Mouse (Mus musculus) cerebellum, postnatal 4 days (tissue): ENCODE measurements at regions not wholly inside any gene's neighbourhood (a gene's known extent, or its start where the extent isn't known, plus 50 kb on each side); places are given as distances from the start of the nearest gene placed in this dataset.

Experiments
- DNase-seq, 2 experiments: peaks; one replicate each; pipeline ENCODE4 v3.0.0; 2022; ENCODE audit warnings: low spot score in 2 of 2, mixed read lengths in 1 of 2

DNA sequence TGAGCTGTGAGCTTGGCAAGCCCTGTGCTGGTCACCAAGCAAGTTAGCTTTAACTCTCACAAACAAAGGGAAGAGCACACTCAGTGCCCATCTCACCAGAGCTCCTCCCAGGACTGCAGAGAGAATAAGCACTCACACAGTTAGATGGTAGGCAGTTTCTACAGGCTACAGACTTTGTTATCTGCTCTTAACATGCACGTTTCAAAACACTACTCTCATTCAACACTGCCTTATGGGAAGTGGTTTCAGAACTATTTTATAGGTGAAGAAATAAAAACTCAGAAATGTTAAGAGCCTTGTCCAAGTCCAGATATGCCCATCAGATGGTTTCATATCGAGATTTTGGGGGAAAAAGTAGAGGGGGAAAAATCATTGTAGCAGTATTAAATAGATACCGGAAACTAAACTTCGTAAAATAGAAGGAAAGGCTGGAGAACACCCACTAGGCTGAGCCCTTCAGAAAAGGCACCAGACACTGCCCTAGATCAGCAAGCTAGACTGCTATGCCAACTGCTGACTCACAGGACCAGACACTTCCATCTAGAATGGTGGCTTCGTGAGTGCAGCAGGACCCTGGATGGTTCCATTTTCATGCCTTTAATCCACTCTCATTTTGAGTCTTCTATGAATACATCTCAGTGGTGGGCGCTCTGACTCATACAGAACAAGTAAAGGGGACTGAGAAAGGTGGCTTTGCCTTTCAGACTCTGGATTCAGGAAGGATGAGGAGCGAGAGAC lies 51.3 kb upstream of the Serbp1 start:
- DNase-seq, result no peak

DNA sequence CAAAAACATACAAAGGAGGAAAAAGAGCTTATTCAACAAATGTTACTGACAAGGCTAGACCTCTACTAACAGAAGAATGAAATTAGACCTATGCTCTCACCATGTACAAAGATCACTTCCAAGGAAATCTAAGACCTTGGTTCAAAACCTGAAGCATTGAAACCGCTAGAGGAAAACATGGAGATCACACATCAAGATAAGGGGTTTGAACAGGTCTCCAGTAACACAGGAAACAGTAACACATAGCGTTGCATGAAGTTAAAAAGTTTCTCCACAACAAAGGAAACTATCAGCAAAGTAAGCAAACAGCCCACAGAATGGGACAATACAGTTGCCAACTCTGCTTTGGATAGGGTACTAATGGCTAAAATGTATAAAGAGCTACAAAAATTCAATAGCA lies 53.3 kb upstream of the Serbp1 start:
- no peak for DNase-seq

DNA sequence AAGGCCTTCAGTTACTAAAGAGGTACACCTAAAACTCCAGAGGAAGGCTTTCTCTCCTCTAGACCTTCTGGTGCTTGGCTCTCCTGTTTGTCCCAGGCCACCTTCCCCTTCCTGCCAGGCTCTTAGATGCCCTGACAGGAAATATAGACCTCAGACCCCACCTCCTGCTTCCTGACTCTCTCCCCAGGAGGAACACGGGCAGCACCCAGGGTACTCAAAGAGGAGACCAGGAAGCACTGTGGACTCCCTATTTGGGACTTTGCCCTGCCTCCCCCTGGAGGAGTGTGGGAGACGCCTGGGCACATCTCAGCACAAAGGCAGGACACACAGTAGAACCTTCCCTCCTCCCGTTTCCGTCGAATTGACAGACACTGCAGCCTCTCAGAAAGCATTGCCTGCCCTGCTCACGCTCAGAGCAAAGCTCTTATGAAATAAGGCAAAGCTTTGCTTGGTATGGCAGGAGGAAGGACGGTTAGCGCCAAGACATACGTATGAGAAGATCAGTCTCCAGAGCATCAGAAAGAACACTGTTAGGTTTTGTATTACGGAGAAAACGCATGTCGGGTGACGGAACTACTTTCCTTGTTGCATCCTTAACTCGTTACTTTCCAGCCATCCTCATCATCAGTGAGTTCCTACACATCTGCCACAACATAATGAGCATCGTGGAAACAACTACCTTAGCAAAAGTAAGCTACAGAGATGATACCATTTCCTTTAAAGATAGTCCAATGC lies 54.3 kb upstream of the Serbp1 start:
- DNase-seq, result no peak

DNA sequence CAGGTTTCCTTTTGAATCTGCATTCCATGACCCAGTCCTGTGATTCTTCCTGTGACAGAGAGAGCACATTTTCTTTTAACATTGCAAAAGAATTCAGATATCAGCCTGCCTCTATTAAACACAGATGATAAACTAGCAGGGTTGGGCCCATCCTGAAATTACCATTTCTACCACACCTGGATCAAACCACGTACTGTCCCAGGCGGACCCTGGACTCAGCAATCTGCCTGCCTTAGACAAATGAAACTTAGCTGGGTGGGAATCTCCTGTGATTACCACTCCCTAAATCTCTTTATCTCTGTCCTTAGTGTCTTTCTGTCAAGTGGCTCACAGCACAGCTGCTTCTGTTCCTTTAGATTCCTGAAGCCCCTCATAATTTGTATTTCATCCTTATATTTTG lies 55.5 kb upstream of the Serbp1 start:
- no peak for DNase-seq

DNA sequence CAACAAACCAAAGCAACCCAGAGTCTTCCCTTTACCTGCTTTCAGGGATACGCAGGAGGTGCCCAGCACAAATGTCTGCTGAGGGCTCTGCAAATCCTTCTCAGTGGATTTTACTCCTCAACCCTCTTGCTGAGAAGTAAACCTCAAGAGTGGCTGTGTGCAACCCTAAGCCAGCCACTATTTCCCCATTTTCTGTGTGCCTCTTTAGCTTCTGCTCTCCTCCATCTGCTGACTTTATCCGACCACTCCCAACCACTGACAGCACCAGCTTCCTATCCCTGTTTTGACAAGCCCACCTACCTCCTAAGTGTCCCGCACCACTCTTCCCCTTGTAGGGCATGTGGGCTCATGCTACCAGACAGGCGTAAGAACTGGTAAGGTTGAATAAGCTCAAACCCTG lies 56.5 kb upstream of the Serbp1 start:
- no peak for DNase-seq

DNA sequence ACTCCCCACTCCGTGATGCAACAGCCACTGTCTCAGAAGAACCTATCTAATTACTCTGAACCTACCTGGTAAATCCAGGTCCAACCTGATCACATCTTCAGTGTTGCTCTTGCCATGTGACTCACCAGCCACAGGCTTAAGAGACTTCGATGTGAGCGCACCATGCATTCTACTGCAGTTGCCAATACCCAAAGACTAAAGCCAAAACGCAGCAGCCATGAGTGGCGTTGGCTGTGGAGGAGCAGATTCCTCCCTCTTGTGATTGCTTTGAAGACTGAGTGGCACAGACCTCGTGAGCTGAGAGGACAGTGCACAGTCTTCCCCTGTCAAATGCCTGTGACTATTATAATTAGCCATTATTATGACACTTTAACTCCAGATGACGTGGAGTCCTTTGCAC lies 58.6 kb upstream of the Serbp1 start:
- no peak for DNase-seq

DNA sequence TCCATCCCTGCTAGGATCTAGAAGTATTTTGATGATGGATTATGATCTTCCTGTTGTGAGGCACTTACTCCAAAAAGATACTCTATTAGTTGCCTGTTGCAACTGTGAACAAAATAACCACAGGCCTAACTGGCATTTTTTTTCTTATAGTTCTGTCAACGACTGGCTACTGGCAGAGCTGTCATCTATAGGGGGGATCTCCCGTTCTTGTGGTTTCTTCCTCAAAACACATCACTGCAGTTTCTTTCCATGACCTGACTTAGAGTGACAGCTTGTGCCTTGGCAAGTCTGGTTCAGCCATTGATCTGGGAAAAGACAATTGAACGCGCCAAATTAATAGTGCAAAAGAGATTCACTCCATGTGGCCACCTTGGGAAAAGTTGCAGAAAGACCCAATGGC lies 59.4 kb upstream of the Serbp1 start:
- DNase-seq, result no peak

DNA sequence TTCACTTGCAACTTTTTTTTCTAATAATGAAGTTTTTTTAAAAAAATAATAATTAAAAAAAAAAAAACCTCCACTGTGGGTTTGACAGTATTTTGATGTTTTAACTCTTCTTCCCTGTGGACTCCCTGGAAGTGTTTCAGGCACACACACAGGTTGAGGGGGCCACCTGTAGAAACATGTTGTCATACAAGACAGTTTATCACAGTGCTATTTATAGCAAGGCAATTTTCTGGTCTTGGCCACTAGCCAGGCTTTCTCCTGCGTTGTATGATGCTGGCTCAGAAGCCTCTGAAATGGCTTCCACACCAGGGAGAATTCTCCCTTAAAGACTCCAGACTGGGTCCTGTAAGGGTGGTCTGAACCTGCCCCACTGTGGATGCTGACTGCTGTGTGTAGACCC lies 59.9 kb upstream of the Serbp1 start:
- peak in 1 of 2 experiments; percentile 27 for DNase-seq

DNA sequence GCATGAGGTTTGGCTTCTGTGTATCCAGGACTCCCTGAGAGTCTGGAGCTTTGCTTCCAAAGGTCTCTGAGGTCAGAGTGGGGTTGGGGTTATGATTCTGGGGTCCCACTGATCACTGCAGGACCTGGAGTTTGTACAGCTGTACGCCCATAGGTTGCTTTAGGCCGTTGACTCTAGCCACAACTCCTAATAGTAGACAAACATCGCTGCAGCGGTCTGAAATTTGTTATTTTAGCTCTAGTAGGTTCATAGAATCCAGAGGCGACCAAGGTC lies 67.4 kb upstream of the Serbp1 start:
- no peak for DNase-seq

DNA sequence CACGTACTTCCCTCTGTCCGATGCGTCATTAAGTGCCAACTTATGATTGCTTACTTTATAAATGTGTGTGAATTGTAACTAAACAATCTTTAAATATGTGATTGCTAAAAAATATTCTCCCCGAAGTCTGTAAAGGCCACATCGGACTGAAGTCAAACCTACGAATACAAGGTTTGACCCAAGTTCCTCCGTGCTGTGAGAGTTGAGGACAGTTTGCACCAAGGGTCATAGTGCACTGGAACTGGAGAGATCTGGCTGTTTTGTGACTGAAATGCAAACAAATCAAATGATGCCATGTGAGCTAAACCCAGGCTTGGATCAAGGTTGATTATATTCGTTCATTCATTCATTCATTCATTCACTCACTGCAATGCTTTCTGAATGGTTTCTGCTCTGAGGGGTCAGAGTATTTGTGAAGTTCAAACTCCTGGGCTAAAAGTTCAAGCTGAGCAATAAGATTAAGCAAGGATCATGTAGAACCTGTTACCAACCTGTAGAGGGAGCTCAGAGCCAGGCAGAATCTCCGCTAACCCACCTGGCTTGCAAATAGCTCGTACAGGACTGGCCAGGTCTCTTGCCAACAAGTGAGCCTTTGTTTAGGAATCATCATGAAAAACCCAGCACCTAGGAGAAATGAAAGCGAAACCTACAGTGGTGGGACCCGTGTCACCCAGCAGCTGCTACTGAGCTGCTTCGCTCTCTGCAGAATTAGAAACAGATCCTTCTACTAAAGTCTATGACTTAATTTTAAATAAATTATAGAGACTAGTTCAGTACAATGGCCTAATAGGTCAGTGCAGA lies 67.9 kb upstream of the Serbp1 start:
- peak in 1 of 2 experiments; percentile 40 for DNase-seq

DNA sequence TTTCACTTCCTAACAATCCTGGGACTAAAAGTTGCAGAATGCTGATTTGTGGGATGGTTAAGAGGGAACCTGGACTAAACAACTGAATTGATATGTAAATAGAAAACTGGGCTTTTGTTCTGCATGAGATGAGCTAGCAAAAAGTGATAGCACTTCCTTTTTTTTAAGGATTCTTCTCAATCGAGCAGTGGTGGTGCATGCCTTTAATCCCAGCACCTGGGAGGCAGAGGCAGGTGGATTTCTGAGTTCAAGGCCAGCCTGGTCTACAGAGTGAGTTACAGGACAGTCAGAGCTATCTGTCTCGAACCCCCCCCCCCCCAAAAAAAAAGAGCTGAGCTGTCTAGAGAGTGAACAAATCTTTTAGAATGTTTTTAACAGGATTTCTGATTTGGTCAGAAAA lies 69.2 kb upstream of the Serbp1 start:
- DNase-seq, result no peak

DNA sequence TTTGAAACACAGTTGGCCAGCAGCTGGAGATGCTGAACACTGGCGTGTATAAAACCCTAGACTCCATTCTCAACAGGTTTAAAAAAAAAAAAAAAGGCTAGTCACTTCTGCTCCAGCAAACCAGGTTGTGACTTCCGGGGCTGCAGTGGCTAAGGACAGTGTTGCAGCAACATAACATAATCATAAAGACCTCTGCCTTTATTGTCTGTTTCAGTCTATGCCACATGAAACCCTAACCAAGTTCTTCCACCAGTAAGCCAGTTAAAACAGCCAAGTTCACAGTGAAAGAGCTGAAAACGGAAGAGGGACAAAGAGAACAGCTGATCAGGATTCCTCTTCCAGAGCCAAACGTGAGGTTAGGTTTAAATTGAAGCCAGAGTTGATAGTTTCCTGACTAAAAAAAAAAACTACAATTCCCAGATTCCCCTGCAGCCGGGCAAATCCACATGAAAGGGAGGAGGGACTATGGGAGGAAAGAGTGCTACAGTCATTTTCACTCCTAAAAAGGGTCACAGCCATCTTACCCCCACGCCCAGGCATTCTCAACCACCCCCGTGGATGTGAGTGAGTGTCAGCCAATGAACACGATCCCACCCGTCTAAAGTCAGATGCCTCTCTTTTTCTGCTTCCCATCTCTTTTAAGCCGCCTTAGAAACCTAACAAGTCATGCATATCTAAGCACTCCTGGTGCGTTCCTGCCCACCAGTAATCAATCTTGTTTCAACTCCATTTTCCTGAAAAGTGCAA lies 69.8 kb upstream of the Serbp1 start:
- peak in 1 of 2 experiments; percentile 31 for DNase-seq

DNA sequence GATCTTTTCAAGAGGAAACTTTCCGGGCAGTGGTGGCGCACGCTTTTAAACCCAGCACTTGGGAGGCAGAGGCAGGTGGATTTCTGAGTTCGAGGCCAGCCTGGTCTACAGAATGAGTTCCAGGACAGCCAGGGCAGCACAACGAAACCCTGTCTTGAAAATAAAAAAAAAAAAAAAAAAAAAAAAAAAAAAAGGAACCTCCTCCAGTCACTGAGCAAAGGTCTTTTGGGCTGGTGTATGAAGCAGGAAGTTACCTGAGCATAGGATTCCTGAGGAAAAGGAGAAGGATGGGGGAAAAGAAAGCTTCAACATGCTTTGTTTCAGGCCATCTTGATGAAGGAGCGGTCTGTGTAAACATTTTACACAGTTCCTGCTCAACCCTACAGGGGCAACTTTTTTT lies 72.9 kb upstream of the Serbp1 start:
- DNase-seq, result no peak

DNA sequence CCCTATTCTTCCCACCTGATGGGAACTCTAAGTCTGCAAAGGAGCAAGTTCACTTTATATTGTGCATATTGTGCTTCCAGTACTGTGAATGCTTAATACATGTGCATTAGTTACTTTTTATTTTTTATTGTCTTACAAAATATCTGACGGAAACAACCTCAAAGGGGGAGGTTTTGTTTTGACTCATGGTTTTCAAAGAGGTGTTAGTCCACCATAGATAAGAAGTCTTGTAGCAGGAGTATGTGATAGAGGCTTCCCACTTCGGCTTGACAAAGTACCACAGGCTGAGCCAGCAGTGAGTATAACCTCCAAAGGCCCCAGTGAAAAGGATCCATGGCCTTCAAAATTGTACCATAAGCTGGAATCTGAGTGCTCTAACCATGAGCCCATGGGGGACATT lies 74.0 kb upstream of the Serbp1 start:
- DNase-seq, result no peak

DNA sequence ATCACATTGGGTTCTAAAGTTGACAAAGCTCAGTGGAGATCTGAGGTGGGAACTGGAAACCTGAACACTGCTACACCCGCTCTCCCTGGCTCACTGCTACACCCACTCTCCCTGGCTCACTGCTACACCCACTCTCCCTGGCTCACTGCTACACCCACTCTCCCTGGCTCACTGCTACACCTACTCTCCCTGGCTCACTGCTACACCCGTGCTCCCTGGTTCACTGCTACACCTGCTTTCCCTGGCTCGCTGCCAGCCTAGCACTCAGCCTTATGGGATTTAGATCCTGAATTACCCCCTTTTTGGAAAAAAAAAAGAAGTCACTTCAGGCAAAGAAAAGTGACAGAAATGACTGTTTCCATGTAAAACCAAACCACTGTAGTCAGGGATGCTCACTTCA lies 75.2 kb upstream of the Serbp1 start:
- no peak for DNase-seq

DNA sequence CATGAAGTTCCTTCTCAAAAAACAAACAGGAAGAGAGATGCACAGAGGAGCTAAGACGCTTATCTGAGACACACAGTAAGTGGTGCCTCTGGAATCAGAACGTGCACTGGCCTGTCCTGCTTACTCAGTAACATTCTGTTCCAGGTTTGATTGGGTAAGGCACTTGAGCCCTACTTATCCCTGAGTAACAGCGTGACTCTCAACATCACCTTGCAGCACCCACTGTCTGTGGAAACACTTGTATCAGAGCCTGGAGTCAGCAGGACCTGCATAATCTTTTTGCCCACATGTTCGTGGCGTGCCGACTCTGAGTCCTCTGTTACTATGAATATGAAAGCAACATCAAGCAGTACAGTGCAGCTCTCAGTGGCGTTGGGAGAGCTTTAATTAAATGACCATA lies 76.4 kb upstream of the Serbp1 start:
- no peak for DNase-seq

DNA sequence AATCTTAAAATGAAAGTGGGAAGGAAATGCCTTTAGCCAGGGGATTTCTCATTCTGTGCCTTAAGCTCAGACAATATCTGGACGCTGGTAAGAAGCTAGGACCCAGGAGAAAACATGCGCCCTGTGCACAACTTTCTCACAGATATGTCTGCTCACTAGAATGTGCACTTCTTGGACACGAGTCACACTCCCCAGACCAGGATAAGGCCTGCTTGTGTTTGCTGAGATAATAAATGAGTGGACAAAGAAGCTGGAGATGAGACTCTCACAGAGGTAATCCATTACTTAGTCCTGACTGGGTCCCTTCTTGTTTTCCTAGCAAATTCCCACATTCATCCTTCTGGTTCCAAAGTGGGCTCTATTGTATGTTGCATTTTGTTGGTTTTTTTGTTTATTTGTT lies 77.4 kb upstream of the Serbp1 start:
- no peak for DNase-seq

DNA sequence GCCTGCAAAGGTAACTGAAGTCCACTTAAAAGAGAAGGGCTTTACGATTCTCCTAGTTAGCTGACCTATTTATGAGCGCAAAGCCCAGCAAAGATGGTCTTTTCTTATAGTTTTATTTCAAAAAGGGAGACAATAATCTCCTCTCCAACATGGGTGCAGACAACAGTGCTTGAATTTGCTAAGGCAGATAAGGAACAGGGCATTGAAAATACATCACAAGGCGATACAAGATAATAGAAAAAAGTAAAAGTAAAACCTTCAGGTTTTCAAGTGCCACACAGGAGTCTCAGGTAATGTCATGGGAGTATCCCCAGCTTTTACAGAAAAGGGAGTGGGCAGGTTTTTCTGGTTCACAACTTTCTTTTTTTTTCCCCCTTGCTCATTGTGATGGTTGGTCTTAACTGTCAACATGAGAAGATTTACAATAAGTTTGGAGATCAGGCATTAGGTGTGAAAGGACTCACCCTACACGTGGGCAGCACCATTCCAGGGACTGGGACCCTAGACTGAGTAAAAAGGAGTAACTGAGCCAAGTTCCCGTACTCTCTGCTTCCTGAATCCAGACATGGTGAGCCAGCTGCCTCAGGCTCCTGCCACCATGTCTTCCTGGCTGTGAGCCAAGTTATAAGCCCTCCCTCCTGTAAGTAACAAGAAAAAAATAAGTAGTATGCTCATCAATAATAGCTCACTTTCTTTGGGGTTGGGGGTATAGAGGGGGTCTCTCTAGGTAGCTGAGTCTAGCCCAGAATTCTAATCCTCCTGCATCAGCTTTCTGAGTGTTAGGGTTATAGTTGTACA lies 78.1 kb upstream of the Serbp1 start:
- DNase-seq, result no peak

DNA sequence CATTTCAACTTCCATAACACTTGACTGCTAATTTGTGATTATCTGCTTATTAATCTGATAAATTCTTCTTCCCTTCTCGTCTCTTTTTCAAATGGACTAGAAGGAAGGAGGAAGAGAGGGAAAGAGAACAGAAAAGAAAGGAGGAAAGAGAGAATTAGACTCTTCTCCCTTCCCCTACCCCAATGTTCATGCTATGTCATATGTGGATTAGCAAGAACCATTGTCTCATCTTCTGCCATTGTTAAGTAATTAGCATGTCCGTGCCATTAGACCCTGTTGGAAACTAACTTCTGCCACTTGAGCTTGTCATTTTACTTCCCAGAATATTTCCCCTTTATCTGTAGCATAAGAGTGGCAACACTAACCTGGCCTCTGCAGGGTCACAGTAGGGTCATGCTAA lies 78.8 kb upstream of the Serbp1 start:
- DNase-seq, result no peak

DNA sequence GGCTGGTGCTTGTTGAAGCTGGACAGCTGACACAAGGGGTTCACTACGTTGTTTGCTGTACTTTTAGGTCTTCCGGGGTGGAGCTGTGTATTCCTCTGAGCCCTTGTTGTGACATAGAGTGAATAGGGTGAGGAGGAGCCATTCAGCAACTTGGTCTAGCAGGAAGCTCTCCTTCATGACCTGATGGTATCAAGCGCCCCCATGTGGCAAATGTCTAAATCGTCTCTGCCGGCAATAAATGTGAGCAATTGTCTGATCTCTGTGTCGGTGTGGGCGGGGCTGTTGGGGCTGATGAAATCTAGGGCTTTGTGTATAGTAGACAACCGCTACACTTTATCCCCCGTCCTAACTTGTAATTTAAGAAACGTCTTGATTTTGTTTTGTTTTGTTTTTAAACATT lies 79.2 kb upstream of the Serbp1 start:
- DNase-seq, result peak; percentile 79 to 88

DNA sequence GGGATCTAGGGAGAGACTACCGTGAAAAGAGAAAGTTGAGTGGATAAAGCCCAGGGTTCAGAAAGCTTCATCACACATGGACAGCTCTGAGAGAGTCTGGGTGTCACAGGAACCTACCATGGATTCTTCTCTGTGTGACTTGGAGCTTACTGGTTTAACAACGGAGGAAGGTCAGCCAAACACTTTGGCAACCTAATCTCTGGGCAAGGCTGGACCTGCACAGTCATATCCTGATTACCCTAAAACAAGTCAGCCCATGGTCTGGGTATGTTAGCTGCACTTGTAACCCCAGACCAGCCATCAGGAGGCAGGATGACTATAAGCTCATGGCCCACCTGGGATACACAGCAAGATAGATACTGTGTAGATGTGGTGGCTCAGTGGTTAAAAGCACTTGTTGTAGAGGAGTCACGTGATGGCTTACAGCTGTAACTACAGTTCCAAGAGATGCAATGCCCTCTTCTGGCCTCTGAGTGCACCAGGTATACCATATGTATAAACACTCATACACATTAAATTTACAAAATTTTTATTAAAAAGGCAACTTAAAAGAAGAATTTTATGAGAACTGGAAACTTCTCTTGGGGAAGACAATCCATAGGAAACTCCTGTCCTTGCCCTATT lies 85.0 kb upstream of the Serbp1 start:
- DNase-seq, result no peak
